Mouse (Mus musculus): ENCODE data around the gene Phf11b.
"Not testable (repeated sequence)": the region's sequence is repeated elsewhere in the genome, so short reads cannot be mapped to it uniquely, and the experiment has no call there.

Phf11b gene

GRCm38 (mm10) chr14:59341189-59341588 lies at the start of gene Phf11b:
Gene Phf11b, minus strand, starts transcription at chr14:59341351.
- not testable (repeated sequence) for ATAC-seq (ENCODE audit: low TSS enrichment)

DNA sequence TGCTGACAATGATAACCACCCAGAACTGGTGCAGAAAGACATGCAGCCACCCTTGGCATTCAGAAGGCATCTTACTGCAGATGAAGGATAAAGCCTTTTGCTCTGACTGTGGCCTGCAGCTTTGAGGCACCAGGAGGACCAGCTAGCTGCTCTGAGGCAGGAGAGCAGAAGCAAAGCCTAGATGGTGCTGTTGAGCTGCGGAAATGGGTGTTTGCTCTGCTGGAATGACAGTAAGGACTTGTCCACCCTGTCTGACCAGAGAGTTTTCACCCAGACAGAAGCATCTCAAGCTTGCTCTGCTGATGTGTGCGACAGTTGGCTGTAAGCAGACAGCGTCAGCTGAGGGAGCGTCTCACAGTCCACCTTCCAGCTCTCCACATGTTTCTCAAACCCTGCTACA lies 49.0 kb upstream of the Phf11b start:
- ATAC-seq (ENCODE audit: low TSS enrichment), result peak; percentile 94

DNA sequence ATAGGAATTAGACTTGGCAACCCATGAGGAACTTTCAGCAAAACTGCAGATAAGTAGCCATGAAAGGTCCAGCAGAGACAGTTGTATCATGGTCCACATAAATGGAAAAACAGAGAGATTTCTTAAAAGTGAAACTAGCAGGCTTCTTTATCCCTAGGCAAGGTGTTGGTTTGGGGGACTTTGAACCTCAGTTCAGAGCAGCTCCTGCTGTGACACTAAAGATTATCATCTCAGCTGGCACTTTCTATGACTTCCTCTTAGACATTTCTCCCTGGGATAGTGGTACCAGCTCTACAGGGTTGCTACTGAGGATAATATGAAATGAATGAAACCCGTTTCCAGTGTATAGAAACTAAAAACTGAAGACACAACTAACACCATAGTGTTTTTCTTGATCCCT lies 48.4 kb upstream of the Phf11b start:
- ATAC-seq (ENCODE audit: low TSS enrichment), result no peak

- no peak for ATAC-seq (ENCODE audit: low TSS enrichment)
Observed at GRCm38 (mm10) chr14:59370348-59371068, 29.4 kb upstream of the Phf11b start.

GRCm38 (mm10) chr14:59366386-59367105 lies 25.4 kb upstream of the Phf11b start:
- no peak for ATAC-seq (ENCODE audit: low TSS enrichment)

- ATAC-seq (ENCODE audit: low TSS enrichment), result peak; percentile 62
Observed at GRCm38 (mm10) chr14:59365244-59365644, 24.1 kb upstream of the Phf11b start, which contains the start of gene Phf11d. Gene Phf11d, minus strand, starts transcription at chr14:59365470.

GRCm38 (mm10) chr14:59339541-59339940 lies 1.6 kb downstream of the Phf11b start:
- ATAC-seq (ENCODE audit: low TSS enrichment), result no peak

DNA sequence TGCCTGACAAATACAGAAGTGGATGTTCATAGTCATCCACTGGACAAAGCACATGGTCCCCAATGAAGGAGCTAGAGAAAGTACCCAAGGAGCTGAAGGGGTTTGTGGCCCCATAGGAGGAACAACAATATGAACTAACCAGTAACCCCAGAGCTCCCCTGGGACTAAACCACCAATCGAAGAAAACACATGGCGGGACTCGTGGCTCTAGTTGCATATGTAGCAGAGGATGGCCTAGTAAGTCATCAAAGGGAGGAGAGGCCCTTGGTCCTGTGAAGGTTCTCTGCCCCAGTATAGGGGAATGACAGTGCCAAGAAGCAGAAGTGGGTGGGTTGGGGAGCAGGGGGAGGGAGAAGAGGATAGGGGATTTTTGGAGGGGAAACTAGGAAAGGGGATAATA lies 5.1 kb downstream of the Phf11b start:
- ATAC-seq (ENCODE audit: low TSS enrichment), result not testable (repeated sequence)

DNA sequence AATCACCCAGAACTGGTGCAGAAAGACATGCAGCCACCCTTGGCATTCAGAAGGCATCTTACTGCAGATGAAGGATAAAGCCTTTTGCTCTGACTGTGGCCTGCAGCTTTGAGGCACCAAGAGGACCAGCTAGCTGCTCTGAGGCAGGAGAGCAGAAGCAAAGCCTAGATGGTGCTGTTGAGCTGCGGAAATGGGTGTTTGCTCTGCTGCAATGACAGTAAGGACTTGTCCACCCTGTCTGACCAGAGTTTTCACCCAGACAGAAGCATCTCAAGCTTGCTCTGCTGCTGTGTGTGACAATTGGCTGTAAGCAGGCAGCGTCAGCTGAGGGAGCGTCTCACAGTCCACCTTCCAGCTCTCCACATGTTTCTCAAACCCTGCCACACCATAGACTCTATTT lies 10.7 kb downstream of the Phf11b start:
- peak; percentile 95 for ATAC-seq (ENCODE audit: low TSS enrichment)

GRCm38 (mm10) chr14:59319970-59320369 lies 21.2 kb downstream of the Phf11b start:
- not testable (repeated sequence) for ATAC-seq (ENCODE audit: low TSS enrichment)

DNA sequence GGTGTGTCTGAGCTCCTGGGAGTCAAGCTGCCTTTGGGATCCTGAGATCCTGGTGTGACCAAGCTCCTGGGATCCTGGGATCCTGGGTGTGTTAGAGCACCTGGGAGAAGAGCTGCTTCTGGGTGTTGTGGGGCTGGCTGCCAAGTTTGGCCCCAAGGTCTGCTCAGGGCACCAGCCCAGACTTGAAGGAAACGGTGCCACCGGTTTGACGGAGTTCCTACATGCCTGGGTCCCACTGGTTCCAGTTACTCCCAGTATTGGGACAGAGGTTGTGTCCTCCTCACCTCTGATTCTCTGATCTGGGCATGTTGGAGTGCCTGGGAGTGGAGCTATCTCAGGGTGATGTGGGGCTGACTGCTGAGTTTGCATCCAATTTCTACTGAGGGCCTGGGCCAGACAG lies 22.1 kb downstream of the Phf11b start:
- not testable (repeated sequence) for ATAC-seq (ENCODE audit: low TSS enrichment)

DNA sequence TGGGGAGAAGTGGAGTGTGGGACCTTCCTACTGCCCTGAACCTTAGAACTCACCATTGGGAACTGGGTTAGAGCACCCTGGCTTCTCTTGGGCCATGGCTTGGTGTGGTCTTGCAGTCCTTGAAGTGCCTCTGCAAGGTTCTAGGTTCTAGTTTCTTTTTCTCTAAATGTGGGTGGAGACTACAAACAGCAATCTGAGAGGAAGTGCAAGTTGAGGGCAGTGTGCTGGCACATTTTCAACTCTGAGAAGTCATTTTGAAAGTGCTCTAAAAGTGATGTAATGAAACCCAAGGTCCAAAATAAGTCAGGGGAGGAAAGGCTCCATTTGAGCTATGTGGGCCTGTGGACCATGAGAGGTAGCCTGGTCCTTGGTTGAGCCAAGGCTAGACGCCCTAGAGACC lies 43.8 kb downstream of the Phf11b start, which contains the start of gene Phf11a:
Gene Phf11a, minus strand, starts transcription at position 132 of the 400 bp plus-strand sequence.
- ATAC-seq (ENCODE audit: low TSS enrichment), result not testable (repeated sequence)

DNA sequence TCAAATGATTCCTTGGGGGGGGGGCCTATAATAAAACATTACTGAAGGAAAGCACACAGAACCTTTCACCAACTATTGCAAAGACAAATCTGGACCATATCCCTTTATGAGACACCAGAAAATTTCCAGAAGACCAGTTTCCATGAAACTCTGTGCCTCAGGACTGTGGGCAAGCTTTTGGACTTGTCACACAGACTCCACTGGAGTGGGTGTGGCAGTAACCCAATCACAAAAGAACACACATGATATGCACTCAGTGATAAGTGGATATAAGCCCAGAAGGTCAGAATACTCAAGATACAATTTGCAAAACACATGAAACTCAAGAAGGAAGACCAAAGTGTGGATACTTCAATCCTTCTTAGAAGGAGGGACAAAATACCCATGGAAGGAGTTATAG lies 49.4 kb downstream of the Phf11b start:
- ATAC-seq (ENCODE audit: low TSS enrichment), result not testable (repeated sequence)

GRCm38 (mm10) chr14:59274961-59275360 lies 66.2 kb downstream of the Phf11b start:
- not testable (repeated sequence) for ATAC-seq (ENCODE audit: low TSS enrichment)

Measured in frontal cortex, adult (tissue).